24 mouse cellular contexts compared by ENCODE assay signal in the genomic region with DNA sequence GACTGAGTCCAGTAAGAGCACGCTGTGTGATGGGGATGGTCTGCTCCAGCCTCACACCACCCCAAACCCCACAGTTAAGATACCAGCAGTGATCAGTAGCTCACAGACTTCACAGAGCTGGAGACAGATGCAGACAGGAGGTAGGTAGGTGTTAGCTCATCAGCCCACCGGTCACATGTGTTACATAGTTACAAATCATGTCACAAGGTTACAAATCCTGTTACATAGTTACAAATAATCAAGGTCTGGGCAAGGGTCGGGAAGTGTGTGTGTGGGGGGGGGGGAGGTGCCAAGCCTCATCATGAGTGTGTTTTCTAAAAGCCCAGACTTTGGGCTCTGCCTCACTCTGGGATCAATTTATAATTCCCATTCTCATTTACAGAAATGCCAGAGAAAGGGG.
A peak's percentile ranks its signal among the peaks of the same experiment; 100 is the strongest.
DNase-seq lines count a peak whose midpoint lies in the region; ATAC-seq and TF ChIP-seq lines count a peak whose summit lies in the region.
"Had no signal": no experiment of that assay in that cellular context is flagged by ENCODE, and none has a peak within 500 bp of the region (broad histone marks: within the 10 kb centered on the region; RNA-seq: fewer than 3 reads in every experiment).

No protein-coding gene starts in this region.

- H3K9ac ChIP-seq in kidney, postnatal 0 days (ENCODE audit: low read depth, low read length) = no peak overlapping the region
- H3K9ac ChIP-seq in liver, postnatal 0 days (replicated peaks) = no peak overlapping the region
- H3K9ac ChIP-seq in liver, embryonic 12.5 days = no peak overlapping the region
- H3K9ac ChIP-seq: embryonic facial prominence, embryonic 12.5 days; forebrain, embryonic 13.5 days; forebrain, embryonic 15.5 days had no signal

- no peak for TF ChIP-seq CTCF in kidney, postnatal 0 days (IDR thresholded peaks at IDR 0.05; ENCODE audit: low read depth)
- no peak for TF ChIP-seq CTCF in liver, postnatal 0 days (IDR thresholded peaks at IDR 0.05; ENCODE audit: low read depth)

- H3K27ac ChIP-seq in kidney, postnatal 0 days = no peak overlapping the region
- H3K27ac ChIP-seq in liver, postnatal 0 days (ENCODE audit: low read depth) = no peak overlapping the region
- H3K27ac ChIP-seq in liver, embryonic 12.5 days = no peak overlapping the region
- H3K27ac ChIP-seq: embryonic facial prominence, embryonic 10.5 days; embryonic facial prominence, embryonic 12.5 days; forebrain, embryonic 13.5 days; forebrain, embryonic 15.5 days had no signal

- no peak overlapping the region for H3K4me2 ChIP-seq in kidney, postnatal 0 days (ENCODE audit: low read length)
- H3K4me2 ChIP-seq in liver, postnatal 0 days (ENCODE audit: low read depth, low read length) = 0 out of 2 replicates have a peak overlapping the region, but pooled peaks have one; percentile 13
- no peak overlapping the region for H3K4me2 ChIP-seq in liver, embryonic 12.5 days
- H3K4me2 ChIP-seq: embryonic facial prominence, embryonic 12.5 days; forebrain, embryonic 13.5 days; forebrain, embryonic 15.5 days had no signal

- H3K4me3 ChIP-seq in kidney, postnatal 0 days (replicated peaks; ENCODE audit: low read depth, low read length) = no peak overlapping the region
- H3K4me3 ChIP-seq in liver, postnatal 0 days (ENCODE audit: low read depth, low read length) = no peak overlapping the region
- no peak overlapping the region for H3K4me3 ChIP-seq in liver, embryonic 12.5 days
- H3K4me3 ChIP-seq: embryonic facial prominence, embryonic 10.5 days; embryonic facial prominence, embryonic 12.5 days; forebrain, embryonic 13.5 days; forebrain, embryonic 15.5 days had no signal

- 57% methylated on average over 3 of the region's 3 CpGs for WGBS in kidney, postnatal 0 days
- 64% methylated on average over 3 of the region's 3 CpGs for WGBS in liver, postnatal 0 days (ENCODE audit: insufficient replicate concordance)
- 61% methylated on average over 3 of the region's 3 CpGs for WGBS in liver, embryonic 12.5 days (ENCODE audit: insufficient replicate concordance)

- H3K9me3 ChIP-seq in kidney, postnatal 0 days (replicated peaks; ENCODE audit: low read length) = no peaks in the 10 kb centered on the region
- no peaks in the 10 kb centered on the region for H3K9me3 ChIP-seq in liver, postnatal 0 days (ENCODE audit: low read length)
- H3K9me3 ChIP-seq in liver, embryonic 12.5 days (replicated peaks) = no peaks in the 10 kb centered on the region
- H3K9me3 ChIP-seq: embryonic facial prominence, embryonic 12.5 days; forebrain, embryonic 13.5 days; forebrain, embryonic 15.5 days had no signal

- no peak for DNase-seq in frontal cortex, postnatal 10 days (ENCODE audit: low spot score in 2 of 2)
- DNase-seq in kidney, postnatal 0 days (ENCODE audit: low spot score) = no peak
- no peak for DNase-seq in kidney, postnatal 10 days
- no peak for DNase-seq in liver, postnatal 0 days
- DNase-seq: adrenal gland, adult 8-10 months; adrenal gland, postnatal 14 days; adrenal gland, postnatal 36 days; B cell, adult 2 months; cerebellum, adult 11-12 months; cerebellum, adult 2 months; cerebellum, adult 9-10 months; cerebellum, postnatal 10 days; cerebellum, postnatal 25 days had no signal

- H3K27me3 ChIP-seq in kidney, postnatal 0 days (ENCODE audit: insufficient read depth, low read length) = no peaks in the 10 kb centered on the region
- H3K27me3 ChIP-seq in liver, postnatal 0 days (ENCODE audit: insufficient read depth, low read length) = no peaks in the 10 kb centered on the region
- H3K27me3 ChIP-seq in liver, embryonic 12.5 days (replicated peaks) = no peaks in the 10 kb centered on the region
- H3K27me3 ChIP-seq: CH12.LX; embryonic facial prominence, embryonic 12.5 days; forebrain, embryonic 13.5 days; forebrain, embryonic 15.5 days had no signal

- 0 out of 2 replicates have a peak, but pooled peaks have one; percentile 20 for ATAC-seq in frontal cortex, adult (ENCODE audit: low TSS enrichment)
- ATAC-seq in kidney, postnatal 0 days (replicated peaks; ENCODE audit: low FRiP score, low read depth) = peak; percentile 71
- peak; percentile 76 for ATAC-seq in liver, postnatal 0 days
- ATAC-seq in liver, embryonic 12.5 days = no peak
- ATAC-seq: activated CD4-positive, CD25-positive, alpha-beta regulatory T cell, adult 4 months; CD4-positive, CD25-positive, alpha-beta regulatory T cell, adult 4 months; forebrain, embryonic 13.5 days; forebrain, embryonic 15.5 days; Patski had no signal

- no peaks in the 10 kb centered on the region for H3K36me3 ChIP-seq in kidney, postnatal 0 days (ENCODE audit: insufficient read depth, low read length)
- no peaks in the 10 kb centered on the region for H3K36me3 ChIP-seq in liver, postnatal 0 days (replicated peaks; ENCODE audit: insufficient read depth, low read length)
- no peaks in the 10 kb centered on the region for H3K36me3 ChIP-seq in liver, embryonic 12.5 days
- H3K36me3 ChIP-seq: embryonic facial prominence, embryonic 10.5 days; embryonic facial prominence, embryonic 12.5 days; forebrain, embryonic 15.5 days; G1E had no signal

- no peaks in the 10 kb centered on the region for H3K4me1 ChIP-seq in kidney, postnatal 0 days (replicated peaks; ENCODE audit: insufficient read depth, low read length)
- H3K4me1 ChIP-seq in liver, postnatal 0 days (ENCODE audit: insufficient read depth) = no peaks in the 10 kb centered on the region; the same call in 1 of the 2 replicates
- no peaks in the 10 kb centered on the region for H3K4me1 ChIP-seq in liver, embryonic 12.5 days
- H3K4me1 ChIP-seq: embryonic facial prominence, embryonic 10.5 days; embryonic facial prominence, embryonic 12.5 days; forebrain, embryonic 13.5 days; forebrain, embryonic 15.5 days had no signal

- TF ChIP-seq EP300 in liver, postnatal 0 days (IDR thresholded peaks at IDR 0.05; ENCODE audit: low read depth) = no peak
